Mouse (Mus musculus) spleen, embryonic (tissue): ENCODE measurements around the gene Slc45a2.
"Not testable (repeated sequence)": the region's sequence is repeated elsewhere in the genome, so short reads cannot be mapped to it uniquely, and the experiment has no call there.

ENCODE experiments used
- CTCF ChIA-PET: fragments of 350-600 bp; sonication (Branson Sonifier 250); formaldehyde crosslinking; loops from one replicate; lab custom pipeline; 2022; lab: Charles Lee

Slc45a2 gene

DNA sequence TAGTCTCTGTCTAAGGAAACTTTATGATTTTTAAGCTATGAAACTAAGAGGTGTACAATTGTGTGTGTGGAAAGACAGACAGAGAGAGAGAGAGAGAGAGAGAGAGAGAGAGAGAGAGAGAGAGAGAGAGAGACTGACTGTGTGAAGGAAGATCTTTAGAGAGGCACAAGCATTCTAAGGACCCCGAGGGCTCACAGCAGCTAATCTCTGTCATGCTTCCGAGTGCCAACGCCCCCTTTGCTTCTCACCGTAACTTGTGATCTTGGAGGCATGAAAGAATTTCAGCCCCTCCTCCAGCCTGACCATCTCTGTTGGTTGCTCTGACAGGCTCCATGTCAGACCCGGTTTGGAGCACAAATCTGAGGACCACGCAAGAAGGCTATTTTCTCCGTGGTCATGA is at the start of gene Slc45a2:
Slc45a2 (plus strand) TSS at position 301 of the 400 bp plus-strand sequence.
- CTCF ChIA-PET: no interaction called here

DNA sequence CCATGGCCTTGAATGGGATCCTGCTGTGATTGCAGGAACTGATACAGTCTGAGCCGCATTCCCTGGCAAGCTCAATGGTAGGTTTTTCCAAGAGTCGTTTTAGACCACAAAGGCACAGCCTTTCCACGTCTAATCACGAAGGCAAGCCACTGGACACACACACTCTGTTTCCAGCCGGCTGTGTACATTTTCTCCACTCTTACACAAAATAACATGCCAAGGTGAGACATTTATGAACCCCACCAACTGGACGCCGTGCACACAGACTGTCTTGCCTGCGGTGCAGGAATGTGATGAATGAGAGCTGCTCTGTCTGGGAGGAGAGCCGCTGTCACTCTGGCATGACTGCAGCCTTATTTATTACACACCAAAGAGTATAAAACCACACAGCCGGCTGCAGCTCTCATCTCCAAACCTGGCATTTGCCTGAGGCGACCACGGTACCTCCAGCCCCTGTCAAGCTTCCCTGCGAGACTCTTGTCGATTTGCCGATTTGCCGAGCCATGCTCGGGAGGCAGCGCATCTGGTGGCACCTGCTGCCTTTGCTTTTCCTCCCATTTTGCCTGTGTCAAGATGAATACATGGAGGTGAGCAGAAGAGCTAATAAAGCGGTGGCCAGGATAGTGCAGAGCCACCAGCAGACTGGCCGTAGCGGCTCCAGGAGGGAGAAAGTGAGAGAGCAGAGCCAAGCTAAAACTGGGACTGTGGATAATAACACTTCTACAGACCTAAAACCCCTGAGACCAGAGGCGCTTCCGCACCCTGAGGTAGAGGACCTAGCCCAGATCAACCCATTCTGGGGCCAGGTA is 48.4 kb upstream of the Slc45a2 start, which contains the start of gene C1qtnf3:
C1qtnf3 (plus strand) TSS at position 382 of the 809 bp plus-strand sequence.
- CTCF ChIA-PET: no interaction called here

DNA sequence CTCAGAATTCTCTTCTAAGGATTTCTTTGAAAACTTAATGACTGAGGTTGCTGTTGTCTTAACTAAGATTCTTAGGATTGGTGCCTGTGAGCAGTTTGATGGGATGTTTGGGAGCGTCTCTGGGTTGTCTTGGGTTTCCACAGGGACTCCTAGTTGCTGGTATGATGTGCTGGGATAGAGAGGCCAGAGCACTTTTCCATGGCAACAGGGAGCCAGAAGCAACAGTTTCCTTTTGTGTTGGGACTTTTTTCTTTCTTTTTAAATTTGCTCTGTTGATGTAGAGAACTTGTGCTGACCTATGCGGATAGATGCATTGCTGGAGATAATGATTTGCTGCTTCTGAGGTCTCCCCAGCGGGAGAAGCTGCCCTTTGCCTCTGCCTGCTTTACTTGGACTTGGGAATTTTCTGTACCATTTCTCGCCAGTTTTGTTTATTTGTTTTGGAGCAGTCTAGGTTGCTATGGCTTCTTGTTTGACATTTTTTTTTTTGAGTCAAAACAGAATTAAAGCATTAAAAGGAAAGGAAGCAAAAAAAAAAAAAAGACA is 47.7 kb upstream of the Slc45a2 start:
- CTCF ChIA-PET: no interaction called here

DNA sequence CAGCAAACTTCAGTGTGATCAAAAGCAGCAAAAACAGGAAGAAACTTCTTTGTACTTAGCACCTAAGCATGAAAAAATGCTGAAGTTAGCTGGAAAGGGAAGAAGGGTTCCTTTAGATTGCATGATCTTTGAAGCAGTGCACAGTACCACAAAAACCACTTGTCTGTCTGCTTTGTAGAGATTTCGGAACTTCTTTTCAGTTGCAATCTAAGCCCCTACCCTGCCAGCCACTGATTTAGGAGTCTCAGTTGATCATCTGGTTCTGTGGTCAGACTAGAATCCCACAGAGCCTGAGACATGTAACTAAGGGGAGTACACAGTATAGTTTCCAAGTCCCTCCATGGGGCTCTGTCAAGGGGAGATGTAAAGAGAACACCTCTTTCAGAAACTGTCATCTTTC is 47.1 kb upstream of the Slc45a2 start:
- CTCF ChIA-PET: no interaction called here

DNA sequence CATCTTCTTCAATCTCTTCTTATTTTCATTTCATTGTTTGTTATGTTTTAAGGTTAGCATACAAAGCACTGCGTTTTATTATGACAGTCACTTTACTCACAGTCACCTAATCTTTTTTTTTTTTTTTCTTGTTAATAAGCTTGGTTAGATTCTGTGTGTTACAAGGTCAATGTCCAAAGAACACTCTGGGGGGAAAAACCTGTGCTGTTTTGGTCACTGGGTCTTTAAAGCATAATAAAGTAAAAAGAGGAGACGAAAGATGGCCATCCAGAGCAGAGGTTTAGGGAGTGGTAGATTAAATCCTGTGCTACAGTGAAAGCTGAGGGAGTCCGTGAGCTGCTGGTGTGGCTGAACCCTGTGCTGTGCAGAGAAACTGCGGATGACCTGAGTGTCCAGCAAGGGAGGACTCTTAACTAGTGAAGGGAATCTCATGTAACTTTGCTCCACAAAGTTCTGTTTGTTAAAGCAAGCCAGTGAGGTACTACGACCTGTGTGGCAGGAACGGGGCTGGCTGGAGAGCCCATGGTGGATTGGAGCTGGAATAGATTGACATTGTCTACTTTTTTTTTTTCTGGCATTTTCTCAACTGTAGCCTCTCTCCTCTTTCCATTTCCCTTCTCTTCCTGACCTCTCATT is 46.0 kb upstream of the Slc45a2 start:
- CTCF ChIA-PET: no interaction called here

DNA sequence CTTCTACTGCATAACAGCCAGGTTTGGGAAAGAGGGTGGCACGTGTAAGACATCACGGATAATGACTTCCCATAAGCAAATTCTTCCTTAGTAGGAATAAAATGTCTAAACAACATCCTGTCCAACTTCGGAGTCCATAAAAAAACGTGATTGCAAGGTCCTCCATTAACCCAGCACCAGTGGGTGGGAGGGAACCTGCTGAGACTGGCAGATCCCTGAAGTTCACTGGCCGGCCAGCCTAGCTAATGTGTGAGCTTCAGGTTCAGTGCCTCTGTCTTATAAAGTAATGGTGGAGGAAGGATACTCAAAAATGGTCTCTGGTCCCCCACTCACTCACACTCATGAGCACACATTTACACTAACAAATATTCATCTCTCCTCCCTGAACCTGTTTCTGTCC is 45.4 kb upstream of the Slc45a2 start:
- CTCF ChIA-PET: no interaction called here

DNA sequence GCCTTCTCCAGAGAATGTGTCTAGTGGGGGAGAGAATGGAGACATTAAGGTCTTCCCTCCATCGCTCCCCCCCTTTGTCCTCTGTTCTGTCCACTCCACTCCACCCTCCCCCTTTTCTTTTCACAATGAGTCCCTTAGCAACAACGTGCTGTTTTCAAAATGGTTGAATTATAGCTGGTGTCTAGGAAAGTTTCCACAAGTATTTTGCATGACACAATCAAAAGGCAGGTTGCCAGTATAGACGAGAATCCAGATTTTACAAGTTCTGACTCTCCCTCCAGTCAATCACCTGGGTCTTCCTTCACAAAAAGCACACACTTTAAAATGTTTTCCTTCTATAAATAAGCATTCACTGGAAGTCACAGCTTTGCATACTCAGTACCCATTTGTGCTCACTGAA is 43.8 kb upstream of the Slc45a2 start:
- CTCF ChIA-PET: no interaction called here

DNA sequence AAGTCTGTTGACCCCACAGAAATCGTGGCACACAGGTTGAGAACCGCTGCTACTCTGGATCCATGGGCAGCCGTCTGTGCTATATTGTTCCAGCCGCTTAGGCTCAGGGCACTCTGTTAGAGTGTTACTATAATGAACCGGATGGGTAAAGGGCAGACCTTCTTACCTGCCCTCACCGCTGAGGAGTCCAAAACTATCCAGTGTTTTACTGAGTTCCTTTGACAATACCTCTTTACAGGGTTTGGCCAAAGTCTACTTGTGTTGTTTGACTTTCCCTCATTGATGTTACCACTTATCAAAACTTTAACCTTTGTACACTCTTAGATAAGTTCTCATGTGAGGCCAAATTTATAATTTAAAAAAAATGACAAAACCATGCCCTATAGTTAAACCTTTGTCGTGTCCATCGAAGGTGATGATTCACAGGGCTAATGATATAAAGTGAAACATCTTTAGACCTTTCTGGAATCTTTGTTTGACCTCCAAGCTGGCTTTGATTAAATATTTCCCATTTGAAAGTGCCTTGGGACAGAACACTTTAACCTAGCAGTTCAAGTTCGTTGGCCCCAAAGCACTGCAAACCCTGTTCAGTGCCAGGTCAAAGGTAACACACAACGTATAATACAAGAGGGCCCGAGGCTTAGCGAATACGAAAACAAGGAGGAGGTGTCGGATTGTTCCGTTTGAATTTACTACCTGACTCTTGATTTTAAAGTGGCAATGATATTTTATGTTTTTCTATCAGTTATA is 41.1 kb upstream of the Slc45a2 start:
- CTCF ChIA-PET: no interaction called here

DNA sequence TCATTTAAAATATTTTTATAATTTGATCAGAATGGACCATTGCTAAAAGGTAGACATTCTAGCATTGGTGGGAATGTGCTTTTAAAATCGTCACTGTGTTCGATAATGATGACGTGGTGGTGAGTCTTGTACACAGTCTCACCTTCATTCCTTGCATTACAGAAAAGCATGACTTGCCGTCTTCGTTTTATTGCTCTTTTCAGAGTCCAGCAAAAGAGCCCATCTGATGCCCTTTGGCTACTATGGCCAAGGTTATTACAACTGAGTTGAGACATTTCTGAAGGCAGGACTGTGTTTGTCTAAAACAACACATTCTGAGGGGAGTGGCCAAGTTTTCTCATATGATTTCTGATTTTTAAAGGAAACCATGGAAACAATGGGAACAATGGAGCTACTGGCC is 40.3 kb upstream of the Slc45a2 start:
- CTCF ChIA-PET: no interaction called here

DNA sequence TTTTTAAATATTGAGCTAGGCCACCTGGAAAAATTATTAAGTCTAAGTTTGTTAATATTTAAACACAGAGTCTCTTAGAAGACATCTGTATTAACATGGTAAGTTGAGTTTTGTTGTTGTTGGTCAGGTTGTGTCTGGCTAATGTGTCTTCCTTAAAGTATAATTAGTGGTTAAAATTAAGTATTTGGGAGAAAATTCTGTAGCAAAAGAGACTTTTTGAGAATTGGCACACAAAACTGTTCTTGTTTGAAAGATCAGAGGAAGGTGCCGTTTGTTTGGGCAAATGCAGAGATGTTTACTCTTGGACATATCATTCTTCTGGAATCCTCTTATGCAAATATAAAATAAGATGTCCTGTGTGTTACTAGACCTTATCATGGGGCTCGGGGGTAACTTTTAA is 37.9 kb upstream of the Slc45a2 start:
- CTCF ChIA-PET: no interaction called here

DNA sequence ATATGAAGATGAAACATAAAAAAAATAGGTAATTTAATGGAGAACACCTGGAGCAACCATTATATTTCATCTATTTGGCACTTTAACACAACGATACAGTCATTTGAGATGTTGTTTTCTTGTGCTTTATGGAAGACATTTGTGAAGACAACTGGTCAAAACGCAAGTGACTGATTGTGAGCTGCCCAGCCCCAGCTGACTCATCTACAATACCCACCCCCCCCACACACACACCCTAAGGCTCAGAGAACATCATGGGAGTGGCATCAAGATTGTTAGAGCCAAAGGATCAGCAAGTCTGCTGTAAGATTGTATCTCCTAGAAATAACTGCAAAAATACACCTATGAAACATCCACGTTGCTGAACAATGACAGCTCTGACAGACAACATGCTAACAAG is 31.1 kb upstream of the Slc45a2 start:
- CTCF ChIA-PET: no interaction called here

DNA sequence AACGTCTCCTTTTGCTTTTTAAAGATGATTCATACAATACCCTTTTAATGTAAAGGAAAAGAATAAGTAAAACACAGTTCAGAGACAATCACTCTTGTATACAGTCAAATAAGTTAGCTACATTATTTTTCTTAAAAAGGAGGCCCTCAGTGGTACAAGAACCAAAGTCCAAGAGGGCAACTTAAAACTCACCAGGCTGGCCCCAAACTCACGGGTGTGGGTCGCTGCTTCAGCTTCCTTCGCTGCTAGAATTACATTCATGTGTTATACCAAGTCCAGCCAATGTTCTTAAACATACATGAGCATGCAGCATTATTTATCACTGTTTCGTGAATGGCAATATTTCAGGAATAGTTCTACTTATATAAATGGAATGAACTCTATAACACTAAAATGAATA is 29.7 kb upstream of the Slc45a2 start:
- CTCF ChIA-PET: no interaction called here

DNA sequence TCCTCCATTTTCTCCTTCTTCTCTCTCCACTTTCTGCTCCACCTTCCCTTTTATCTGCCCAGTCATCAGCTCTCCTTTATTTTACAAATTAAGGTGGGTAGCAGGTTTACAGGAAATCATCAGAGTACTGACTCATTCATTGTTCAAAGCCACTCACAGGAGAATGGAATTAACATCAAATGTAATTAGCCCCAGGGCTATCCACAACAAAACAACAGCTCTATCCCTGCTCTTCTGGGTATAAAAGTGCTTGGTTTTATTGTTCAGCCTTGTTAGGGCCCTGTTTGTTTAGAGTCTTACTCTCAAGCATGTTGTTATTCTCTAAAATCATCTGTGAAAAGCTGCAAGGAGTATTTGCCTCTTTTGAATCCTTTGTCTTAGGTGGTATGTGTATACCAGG is 23.4 kb upstream of the Slc45a2 start:
- CTCF ChIA-PET: no interaction called here

DNA sequence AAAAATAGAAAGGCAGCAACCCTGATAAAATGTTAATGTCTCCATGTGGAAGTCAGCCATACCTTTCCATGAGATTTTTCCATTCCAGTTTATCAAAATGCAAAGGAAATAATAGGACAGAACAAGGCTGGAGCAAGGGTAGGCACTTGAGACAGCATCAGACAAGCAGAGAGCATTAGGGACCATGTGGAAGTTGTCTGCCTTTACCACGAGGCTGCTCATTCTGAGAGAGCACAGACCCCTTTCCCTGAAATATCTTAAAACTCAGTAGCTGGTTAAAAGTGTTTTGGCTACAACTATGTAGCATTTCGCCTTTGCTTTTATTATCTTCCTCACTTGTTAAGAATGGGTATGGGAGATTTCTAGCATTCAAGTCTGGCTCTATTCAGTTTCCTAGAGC is 19.8 kb upstream of the Slc45a2 start:
- CTCF ChIA-PET: interaction anchor here (0.7 kb wide), 1 partner anchor 993 kb away, joined by 4 read pairs; no protein-coding TSS in a partner anchor

DNA sequence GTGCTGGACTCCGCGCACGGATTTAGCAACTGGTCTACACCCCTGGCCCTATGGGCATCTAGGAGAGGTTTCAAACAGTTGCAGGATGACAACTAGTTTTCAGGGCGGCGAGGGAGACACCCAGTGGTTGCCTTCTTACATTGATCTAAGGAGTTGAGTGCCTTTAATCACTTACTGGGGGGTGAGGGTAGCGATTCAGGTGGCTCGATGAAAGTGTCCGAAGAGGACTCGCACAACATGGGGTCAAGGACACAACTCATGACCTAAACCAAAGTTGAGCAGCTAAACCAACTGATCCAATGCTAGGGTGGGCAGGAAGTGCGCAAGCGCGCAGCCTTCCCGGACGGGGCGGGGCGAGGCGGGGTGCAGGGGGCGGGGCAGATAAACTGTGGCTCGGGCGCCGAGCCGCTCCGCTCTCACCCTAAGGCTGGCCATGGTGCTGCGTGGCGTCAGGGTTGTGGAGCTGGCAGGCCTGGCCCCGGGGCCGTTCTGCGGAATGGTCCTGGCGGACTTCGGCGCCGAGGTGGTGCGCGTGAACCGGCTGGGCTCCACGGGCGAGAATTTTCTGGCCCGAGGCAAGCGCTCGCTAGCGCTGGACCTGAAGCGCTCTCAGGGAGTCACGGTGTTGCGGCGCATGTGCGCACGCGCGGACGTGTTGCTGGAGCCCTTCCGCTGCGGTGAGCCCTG is 19.0 kb upstream of the Slc45a2 start, which contains the start of gene Amacr:
Amacr (plus strand) TSS at position 380 of the 687 bp plus-strand sequence.
- CTCF ChIA-PET: interaction anchor here (0.7 kb wide), 1 partner anchor 992 kb away, joined by 4 read pairs; no protein-coding TSS in a partner anchor

DNA sequence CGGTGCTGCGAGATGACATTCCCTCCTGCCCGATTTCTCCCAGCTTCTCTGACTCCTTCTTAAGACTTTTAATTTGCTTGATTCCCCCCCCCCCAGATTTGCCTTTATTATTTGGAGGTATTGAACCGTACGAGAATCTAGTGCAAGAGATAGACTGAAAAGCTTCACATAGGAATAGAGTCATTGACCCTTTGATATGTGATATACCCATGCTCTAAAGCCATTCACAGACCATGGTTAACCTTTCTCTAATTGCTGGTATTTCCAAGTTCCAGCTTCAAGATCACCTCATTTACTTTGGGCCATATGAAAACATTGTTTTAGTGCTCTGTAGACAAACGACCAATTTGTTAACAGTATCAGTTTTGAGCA is 18.5 kb upstream of the Slc45a2 start:
- CTCF ChIA-PET: no interaction called here

DNA sequence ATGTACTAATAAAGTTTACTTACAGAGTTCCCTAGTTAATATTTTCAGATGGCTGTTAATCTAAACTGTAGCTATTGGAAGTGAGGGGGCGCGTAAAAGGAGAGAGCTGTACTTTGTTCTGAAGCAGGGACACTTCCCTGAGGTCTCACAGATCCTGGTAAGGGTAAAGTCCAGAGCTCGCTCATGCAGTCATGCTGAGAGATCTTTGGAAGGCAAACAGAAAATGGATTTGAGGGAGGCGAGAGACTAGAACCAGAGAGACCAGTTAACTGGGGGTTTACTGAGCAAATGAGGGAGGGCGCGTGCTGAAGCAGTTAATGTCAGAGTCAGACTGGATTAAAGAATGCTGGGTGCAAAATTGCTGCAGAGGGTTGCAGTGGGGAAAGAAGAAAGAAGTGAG is 14.8 kb upstream of the Slc45a2 start:
- CTCF ChIA-PET: no interaction called here

DNA sequence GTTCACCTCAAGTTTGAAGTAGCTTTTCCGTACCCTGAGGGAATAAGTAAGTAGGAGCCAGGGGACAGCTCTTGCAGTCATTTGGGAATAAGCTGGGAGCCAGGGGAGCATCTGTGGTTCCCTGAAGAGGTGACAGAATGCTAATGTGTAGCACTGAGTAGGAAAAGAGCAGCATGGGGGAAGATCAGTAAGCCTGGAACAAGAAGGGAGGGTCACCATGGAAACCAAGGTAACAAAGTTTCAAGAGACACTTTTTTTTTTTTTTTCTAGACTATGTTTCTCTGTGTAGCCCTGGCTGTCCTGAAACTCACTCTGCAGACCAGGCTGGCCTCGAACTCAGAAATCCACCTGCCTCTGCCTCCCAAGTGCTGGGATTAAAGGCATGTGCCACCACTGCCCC is 14.0 kb upstream of the Slc45a2 start:
- CTCF ChIA-PET: not testable (repeated sequence)

DNA sequence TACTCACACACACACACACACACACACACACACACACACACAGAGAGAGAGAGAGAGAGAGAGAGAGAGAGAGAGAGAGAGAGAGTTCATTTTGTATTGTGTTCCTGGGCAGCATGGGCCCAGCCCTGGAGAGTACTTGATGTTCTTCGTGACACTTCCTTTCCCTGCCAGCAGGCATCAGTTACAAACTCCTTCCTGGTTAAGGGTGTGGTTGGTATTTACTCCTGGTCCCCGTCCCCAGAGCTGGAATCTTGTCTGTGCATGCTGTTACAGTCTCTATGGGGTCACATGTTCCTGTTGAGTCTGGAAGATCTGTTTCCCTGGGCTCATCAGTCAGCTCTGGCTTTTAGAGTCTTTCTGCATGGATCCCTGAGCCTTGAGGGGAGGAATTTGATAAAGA is 10.1 kb upstream of the Slc45a2 start:
- CTCF ChIA-PET: interaction anchor here (0.7 kb wide), 1 partner anchor 1641 kb away, joined by 3 read pairs; no protein-coding TSS in a partner anchor

DNA sequence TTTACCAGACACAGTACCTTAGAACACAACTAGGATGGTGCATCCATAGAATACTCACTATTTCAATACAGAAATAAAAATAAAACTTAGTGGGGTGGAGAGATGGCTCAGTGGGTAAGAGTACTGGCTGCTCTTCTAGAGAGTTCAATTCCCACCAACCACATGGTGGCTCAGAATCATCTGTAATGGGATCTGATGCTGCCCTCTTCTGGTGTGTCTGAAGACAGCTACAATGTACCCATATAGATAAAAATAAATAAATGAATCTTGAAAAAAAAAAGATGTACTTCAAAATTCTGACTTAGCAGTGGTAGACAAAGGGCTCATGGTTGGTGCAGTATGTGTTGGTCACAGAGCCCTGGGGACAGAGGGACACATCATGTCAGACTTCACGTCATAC is 9.0 kb upstream of the Slc45a2 start:
- CTCF ChIA-PET: no interaction called here

DNA sequence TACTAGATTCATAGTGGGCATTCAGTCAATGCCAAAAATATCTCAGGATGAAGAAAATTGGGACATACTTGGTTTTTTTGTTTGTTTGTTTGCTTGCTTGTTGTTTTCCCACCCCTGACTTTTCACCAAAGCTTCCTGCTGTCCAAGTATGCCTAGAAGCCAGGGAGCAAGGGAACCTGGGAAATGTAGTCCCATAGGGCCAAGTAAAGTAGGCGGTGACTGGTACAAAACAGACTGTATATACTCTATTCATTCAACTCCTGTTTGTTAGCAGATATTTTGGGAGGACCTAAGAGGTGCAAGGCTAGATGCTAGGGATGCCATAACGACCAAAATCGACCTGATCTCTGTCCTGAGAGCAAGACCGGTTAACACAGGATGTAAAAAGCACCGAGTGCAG is 689 bp upstream of the Slc45a2 start:
- CTCF ChIA-PET: no interaction called here
